Mouse (Mus musculus): ENCODE measurements around the gene Prrg3. TPM values are rescaled to one million over a fixed set of nuclear protein-coding genes. Genes with fewer than 3 reads are reported as not detected.
"Not testable (repeated sequence)": the region's sequence is repeated elsewhere in the genome, so short reads cannot be mapped to it uniquely, and the experiment has no call there.

Prrg3 gene
- polyA plus RNA-seq, 1 experiment, result 0.15 TPM

GRCm38 (mm10) chrX:71972686-71973085 is 10.3 kb downstream of the Prrg3 start, which contains the start of gene Fate1:
Gene Fate1 (plus strand): TSS chrX:71972986.
- no peak for TF ChIP-seq CTCF (IDR thresholded peaks at IDR 0.05; ENCODE audit: extremely low read depth, insufficient read length, insufficient replicate concordance, low read depth, low read length)
- TF ChIP-seq POLR2A (IDR thresholded peaks at IDR 0.05; ENCODE audit: low read depth, low read length), result no peak
- H3K27ac ChIP-seq (ENCODE audit: insufficient read depth, low read depth, low read length), result no peak within 1 kb of the TSS
- WGBS, result 56% methylated on average over 2 of the region's 2 CpGs
- H3K4me3 ChIP-seq (ENCODE audit: low read depth, low read length), result no peak within 1 kb of the TSS
- no peaks in the 10 kb centered on the region for H3K27me3 ChIP-seq (ENCODE audit: control insufficient read depth, insufficient read depth, low read length)
- H3K36me3 ChIP-seq (ENCODE audit: control insufficient read depth, insufficient read depth, low read length), result no peaks in the 10 kb centered on the region
- H3K4me1 ChIP-seq (ENCODE audit: control insufficient read depth, insufficient read depth, insufficient read length, low read length), result no peaks in the 10 kb centered on the region

GRCm38 (mm10) chrX:71977681-71978080 is 15.3 kb downstream of the Prrg3 start:
- not testable (repeated sequence) for H3K27ac ChIP-seq (ENCODE audit: insufficient read depth, low read depth, low read length); H3K36me3 ChIP-seq (ENCODE audit: control insufficient read depth, insufficient read depth, low read length); H3K27me3 ChIP-seq (ENCODE audit: control insufficient read depth, insufficient read depth, low read length); H3K4me1 ChIP-seq (ENCODE audit: control insufficient read depth, insufficient read depth, insufficient read length, low read length); H3K4me3 ChIP-seq (ENCODE audit: low read depth, low read length)

GRCm38 (mm10) chrX:71980443-71980842 is 18.0 kb downstream of the Prrg3 start:
- no peaks in the 10 kb centered on the region for H3K4me1 ChIP-seq (ENCODE audit: control insufficient read depth, insufficient read depth, insufficient read length, low read length)
- WGBS, result 40% methylated on average over 3 of the region's 3 CpGs

GRCm38 (mm10) chrX:71981322-71981721 is 18.9 kb downstream of the Prrg3 start:
- Histone ChIP-seq H3K4me3 (ENCODE audit: low read depth, low read length) (no peak overlapping the region), H3K27ac (ENCODE audit: insufficient read depth, low read depth, low read length) (no peak overlapping the region), H3K27me3 (ENCODE audit: control insufficient read depth, insufficient read depth, low read length) (no peaks in the 10 kb centered on the region), H3K36me3 (ENCODE audit: control insufficient read depth, insufficient read depth, low read length) (no peaks in the 10 kb centered on the region), H3K4me1 (ENCODE audit: control insufficient read depth, insufficient read depth, insufficient read length, low read length) (no peaks in the 10 kb centered on the region)
- TF ChIP-seq CTCF (IDR thresholded peaks at IDR 0.05; ENCODE audit: extremely low read depth, insufficient read length, insufficient replicate concordance, low read depth, low read length) (no peak), POLR2A (IDR thresholded peaks at IDR 0.05; ENCODE audit: low read depth, low read length) (no peak)
- WGBS, result 85% methylated on average over 2 of the region's 2 CpGs

More at GRCm38 (mm10) chrX:71980443-71980842, 18.0 kb downstream of the Prrg3 start:
- H3K36me3 ChIP-seq (ENCODE audit: control insufficient read depth, insufficient read depth, low read length), result no peaks in the 10 kb centered on the region
- no peaks in the 10 kb centered on the region for H3K27me3 ChIP-seq (ENCODE audit: control insufficient read depth, insufficient read depth, low read length)
- no peak overlapping the region for H3K4me3 ChIP-seq (ENCODE audit: low read depth, low read length)
- no peak overlapping the region for H3K27ac ChIP-seq (ENCODE audit: insufficient read depth, low read depth, low read length)
- TF ChIP-seq POLR2A (IDR thresholded peaks at IDR 0.05; ENCODE audit: low read depth, low read length) (no peak), CTCF (IDR thresholded peaks at IDR 0.05; ENCODE audit: extremely low read depth, insufficient read length, insufficient replicate concordance, low read depth, low read length) (no peak)

- 73% methylated on average over 2 of the region's 2 CpGs for WGBS
- H3K4me3 ChIP-seq (ENCODE audit: low read depth, low read length), result no peak overlapping the region
- H3K27ac ChIP-seq (ENCODE audit: insufficient read depth, low read depth, low read length), result no peak overlapping the region
- no peak for TF ChIP-seq CTCF (IDR thresholded peaks at IDR 0.05; ENCODE audit: extremely low read depth, insufficient read length, insufficient replicate concordance, low read depth, low read length)
- TF ChIP-seq POLR2A (IDR thresholded peaks at IDR 0.05; ENCODE audit: low read depth, low read length), result no peak
- no peaks in the 10 kb centered on the region for H3K36me3 ChIP-seq (ENCODE audit: control insufficient read depth, insufficient read depth, low read length)
- H3K27me3 ChIP-seq (ENCODE audit: control insufficient read depth, insufficient read depth, low read length), result no peaks in the 10 kb centered on the region
- H3K4me1 ChIP-seq (ENCODE audit: control insufficient read depth, insufficient read depth, insufficient read length, low read length), result no peaks in the 10 kb centered on the region
These were observed 20.8 kb downstream of the Prrg3 start for GRCm38 (mm10) chrX:71983205-71983604.

- H3K36me3 ChIP-seq (ENCODE audit: control insufficient read depth, insufficient read depth, low read length), result no peaks in the 10 kb centered on the region
- TF ChIP-seq POLR2A (IDR thresholded peaks at IDR 0.05; ENCODE audit: low read depth, low read length), result no peak
- peak; percentile 9; the same call in 1 of the 2 replicates for TF ChIP-seq CTCF (IDR thresholded peaks at IDR 0.05; ENCODE audit: extremely low read depth, insufficient read length, insufficient replicate concordance, low read depth, low read length)
- H3K27ac ChIP-seq (ENCODE audit: insufficient read depth, low read depth, low read length), result no peak overlapping the region
- no peaks in the 10 kb centered on the region for H3K27me3 ChIP-seq (ENCODE audit: control insufficient read depth, insufficient read depth, low read length)
- 76% methylated on average over 1 of the region's 1 CpGs for WGBS
- H3K4me3 ChIP-seq (ENCODE audit: low read depth, low read length), result no peak overlapping the region
- H3K4me1 ChIP-seq (ENCODE audit: control insufficient read depth, insufficient read depth, insufficient read length, low read length), result no peaks in the 10 kb centered on the region
These were observed 21.4 kb downstream of the Prrg3 start for GRCm38 (mm10) chrX:71983775-71984174.

GRCm38 (mm10) chrX:71991549-71991948 is 29.1 kb downstream of the Prrg3 start, which contains the start of gene Cnga2:
Gene Cnga2 (plus strand): TSS chrX:71991849.
- no peak for TF ChIP-seq CTCF (IDR thresholded peaks at IDR 0.05; ENCODE audit: extremely low read depth, insufficient read length, insufficient replicate concordance, low read depth, low read length)
- TF ChIP-seq POLR2A (IDR thresholded peaks at IDR 0.05; ENCODE audit: low read depth, low read length), result no peak
- no peak within 1 kb of the TSS for H3K27ac ChIP-seq (ENCODE audit: insufficient read depth, low read depth, low read length)
- H3K27me3 ChIP-seq (ENCODE audit: control insufficient read depth, insufficient read depth, low read length), result no peaks in the 10 kb centered on the region
- H3K36me3 ChIP-seq (ENCODE audit: control insufficient read depth, insufficient read depth, low read length), result no peaks in the 10 kb centered on the region
- no peak within 1 kb of the TSS for H3K4me3 ChIP-seq (ENCODE audit: low read depth, low read length)
- 69% methylated on average over 3 of the region's 3 CpGs for WGBS
- no peaks in the 10 kb centered on the region for H3K4me1 ChIP-seq (ENCODE audit: control insufficient read depth, insufficient read depth, insufficient read length, low read length)

GRCm38 (mm10) chrX:71995972-71996371 is 33.5 kb downstream of the Prrg3 start:
- Histone ChIP-seq H3K4me1 (ENCODE audit: control insufficient read depth, insufficient read depth, insufficient read length, low read length) (no peaks in the 10 kb centered on the region), H3K27ac (ENCODE audit: insufficient read depth, low read depth, low read length) (no peak overlapping the region), H3K27me3 (ENCODE audit: control insufficient read depth, insufficient read depth, low read length) (no peaks in the 10 kb centered on the region), H3K4me3 (ENCODE audit: low read depth, low read length) (no peak overlapping the region), H3K36me3 (ENCODE audit: control insufficient read depth, insufficient read depth, low read length) (no peaks in the 10 kb centered on the region)
- no peak for TF ChIP-seq POLR2A (IDR thresholded peaks at IDR 0.05; ENCODE audit: low read depth, low read length)
- TF ChIP-seq CTCF (IDR thresholded peaks at IDR 0.05; ENCODE audit: extremely low read depth, insufficient read length, insufficient replicate concordance, low read depth, low read length), result no peak
- WGBS, result 37% methylated on average over 1 of the region's 1 CpGs
